In genomic region chr19:47882882-47883254, GRCm38 (mm10) we compare ENCODE assay signal across 12 mouse cellular contexts. TPM values are rescaled to one million over a fixed set of nuclear protein-coding genes. Genes with fewer than 3 reads are reported as not detected.
DNase-seq lines count a peak whose midpoint lies in the region; ATAC-seq and TF ChIP-seq lines count a peak whose summit lies in the region.
"Had no signal": no experiment of that assay in that cellular context is flagged by ENCODE, and none has a peak within 500 bp of the region (broad histone marks: within the 10 kb centered on the region; RNA-seq: fewer than 3 reads in every experiment).

No protein-coding gene starts in this region.

- 59% methylated on average over 9 of the region's 9 CpGs for WGBS in liver, embryonic 11.5 days
- 61% methylated on average over 9 of the region's 9 CpGs for WGBS in forebrain, embryonic 12.5 days
- 46% methylated on average over 9 of the region's 9 CpGs for WGBS in intestine, embryonic 16.5 days
- 65% methylated on average over 9 of the region's 9 CpGs for WGBS in neural tube, embryonic 12.5 days
- 51% methylated on average over 9 of the region's 9 CpGs for WGBS in heart, embryonic 11.5 days (ENCODE audit: insufficient replicate concordance)
- WGBS in lung, adult 2 months = 58% methylated on average over 9 of the region's 9 CpGs

- H3K4me3 ChIP-seq in liver, embryonic 11.5 days (ENCODE audit: low read depth, low read length) = no peak overlapping the region
- no peak overlapping the region for H3K4me3 ChIP-seq in forebrain, embryonic 12.5 days (replicated peaks)
- no peak overlapping the region for H3K4me3 ChIP-seq in intestine, embryonic 16.5 days (ENCODE audit: low read length)
- H3K4me3 ChIP-seq in neural tube, embryonic 12.5 days = no peak overlapping the region
- H3K4me3 ChIP-seq in heart, embryonic 11.5 days (ENCODE audit: low read depth, low read length) = no peak overlapping the region
- no peak overlapping the region for H3K4me3 ChIP-seq in lung, adult 2 months (replicated peaks; ENCODE audit: extremely low read depth, low read depth, low read length)

- DNase-seq in liver, embryonic 11.5 days (ENCODE audit: low spot score) = no peak
- DNase-seq in liver = no peak
- no peak for DNase-seq in left cerebral cortex, postnatal 14 days (ENCODE audit: low spot score in 2 of 2)
- DNase-seq in lung, adult 2 months = no peak

- H3K9me3 ChIP-seq in liver, embryonic 11.5 days (ENCODE audit: control insufficient read depth, low read length) = no peaks in the 10 kb centered on the region
- no peaks in the 10 kb centered on the region for H3K9me3 ChIP-seq in forebrain, embryonic 12.5 days
- H3K9me3 ChIP-seq in intestine, embryonic 16.5 days (ENCODE audit: control insufficient read depth, low read length) = no peaks in the 10 kb centered on the region
- no peaks in the 10 kb centered on the region for H3K9me3 ChIP-seq in neural tube, embryonic 12.5 days
- H3K9me3 ChIP-seq in heart, embryonic 11.5 days (replicated peaks; ENCODE audit: control insufficient read depth, low read length) = no peaks in the 10 kb centered on the region

- no peaks in the 10 kb centered on the region; the same call in 1 of the 2 replicates for H3K4me1 ChIP-seq in liver, embryonic 11.5 days (replicated peaks; ENCODE audit: control insufficient read depth, insufficient read depth, low read length)
- peaks cover 2% of the 10 kb centered on the region; the same call in 1 of the 2 replicates for H3K4me1 ChIP-seq in forebrain, embryonic 12.5 days
- no peaks in the 10 kb centered on the region; the same call in 1 of the 2 replicates for H3K4me1 ChIP-seq in intestine, embryonic 16.5 days (ENCODE audit: control insufficient read depth, insufficient read depth, low read length)
- peaks cover 5% of the 10 kb centered on the region for H3K4me1 ChIP-seq in neural tube, embryonic 12.5 days
- H3K4me1 ChIP-seq in heart, embryonic 11.5 days (ENCODE audit: control insufficient read depth, insufficient read depth, low read length) = peaks cover 16% of the 10 kb centered on the region
- H3K4me1 ChIP-seq in lung, adult 2 months (ENCODE audit: control insufficient read depth, insufficient read depth, low read length) = peaks cover 3% of the 10 kb centered on the region

- no peaks in the 10 kb centered on the region for H3K27me3 ChIP-seq in liver, embryonic 11.5 days (replicated peaks; ENCODE audit: control insufficient read depth, insufficient read depth, low read length)
- H3K27me3 ChIP-seq in forebrain, embryonic 12.5 days = 0 out of 2 replicates have a peak, but pooled peaks cover 3% of the 10 kb centered on the region
- no peaks in the 10 kb centered on the region for H3K27me3 ChIP-seq in intestine, embryonic 16.5 days (replicated peaks; ENCODE audit: control insufficient read depth, insufficient read depth, low read length)
- H3K27me3 ChIP-seq in neural tube, embryonic 12.5 days (replicated peaks) = no peaks in the 10 kb centered on the region
- H3K27me3 ChIP-seq in heart, embryonic 11.5 days (ENCODE audit: control insufficient read depth, insufficient read depth, low read length) = no peaks in the 10 kb centered on the region

- no peak overlapping the region for H3K4me2 ChIP-seq in liver, embryonic 11.5 days
- no peak overlapping the region for H3K4me2 ChIP-seq in forebrain, embryonic 12.5 days
- no peak overlapping the region for H3K4me2 ChIP-seq in intestine, embryonic 16.5 days (ENCODE audit: low read depth, low read length)
- H3K4me2 ChIP-seq in neural tube, embryonic 12.5 days (replicated peaks) = no peak overlapping the region
- H3K4me2 ChIP-seq in heart, embryonic 11.5 days = no peak overlapping the region

- no peak for TF ChIP-seq POLR2A in lung, adult 2 months (IDR thresholded peaks at IDR 0.05; ENCODE audit: borderline replicate concordance, extremely low read depth, low read depth, low read length)

- no peaks in the 10 kb centered on the region for H3K36me3 ChIP-seq in liver, embryonic 11.5 days (ENCODE audit: control insufficient read depth, insufficient read depth, low read length)
- no peaks in the 10 kb centered on the region for H3K36me3 ChIP-seq in forebrain, embryonic 12.5 days (replicated peaks)
- no peaks in the 10 kb centered on the region for H3K36me3 ChIP-seq in intestine, embryonic 16.5 days (ENCODE audit: control insufficient read depth, insufficient read depth, low read length)
- H3K36me3 ChIP-seq in neural tube, embryonic 12.5 days = no peaks in the 10 kb centered on the region
- no peaks in the 10 kb centered on the region for H3K36me3 ChIP-seq in heart, embryonic 11.5 days (ENCODE audit: control insufficient read depth, insufficient read depth, low read length)

- no peak for TF ChIP-seq CTCF in lung, adult 2 months (IDR thresholded peaks at IDR 0.05; ENCODE audit: insufficient read depth, low read length)

- no peak overlapping the region for H3K9ac ChIP-seq in liver, embryonic 11.5 days (ENCODE audit: low read depth, low read length)
- H3K9ac ChIP-seq in forebrain, embryonic 12.5 days = no peak overlapping the region
- no peak overlapping the region for H3K9ac ChIP-seq in intestine, embryonic 16.5 days (ENCODE audit: low read depth, low read length)
- no peak overlapping the region for H3K9ac ChIP-seq in neural tube, embryonic 12.5 days
- H3K9ac ChIP-seq in heart, embryonic 11.5 days (ENCODE audit: low read depth, low read length) = no peak overlapping the region

- peak; percentile 44; the same call in 1 of the 2 replicates for ATAC-seq in liver, embryonic 11.5 days (replicated peaks; ENCODE audit: low FRiP score)
- ATAC-seq in forebrain, embryonic 12.5 days (ENCODE audit: low FRiP score) = peak; percentile 65
- peak; percentile 33; the same call in 1 of the 2 replicates for ATAC-seq in intestine, embryonic 16.5 days
- ATAC-seq in neural tube, embryonic 12.5 days (ENCODE audit: low FRiP score, low read depth) = peak; percentile 39; the same call in 1 of the 2 replicates
- ATAC-seq in heart, embryonic 11.5 days (replicated peaks; ENCODE audit: insufficient number of reproducible peaks, low FRiP score, low TSS enrichment) = no peak

- no peak overlapping the region for H3K27ac ChIP-seq in liver, embryonic 11.5 days (ENCODE audit: low read depth, low read length)
- H3K27ac ChIP-seq in forebrain, embryonic 12.5 days = no peak overlapping the region
- no peak overlapping the region for H3K27ac ChIP-seq in intestine, embryonic 16.5 days (ENCODE audit: low read length)
- no peak overlapping the region for H3K27ac ChIP-seq in neural tube, embryonic 12.5 days
- H3K27ac ChIP-seq in heart, embryonic 11.5 days (ENCODE audit: low read depth, low read length) = no peak overlapping the region

- intact Hi-C loops in left cerebral cortex, postnatal 14 days (cut with DNase I) = loop anchor here (1.0 to 5.0 kb wide), 2 partner anchors 34 to 49 kb away; partner anchors contain the start of genes Cfap43 and Itprip

RNA-seq across cellular contexts. Expression of gene Gsto2, which starts 17.5 kb away (rescaled TPM):
- polyA plus RNA-seq in liver, embryonic 11.5 days (2014; fragmentation: Nextera tagmentation; extraction: Ambion mirVana) = 0.55 and 0.67 TPM in 2 replicates
- 0.95 and 1.3 TPM in 2 replicates for polyA plus RNA-seq in forebrain, embryonic 12.5 days (2016; fragmentation: Nextera tagmentation; extraction: Ambion mirVana)
- 0.68 and 1.2 TPM in 2 replicates for polyA plus RNA-seq in intestine, embryonic 16.5 days (2015; fragmentation: Nextera tagmentation; extraction: Ambion mirVana)
- polyA plus RNA-seq in neural tube, embryonic 12.5 days (2016; fragmentation: Nextera tagmentation; extraction: Ambion mirVana) = 0.73 and 0.98 TPM in 2 replicates
- total RNA-seq in left cerebral cortex, postnatal 14 days (2021) = 1 to 10 TPM; 1.4 to 1.7 TPM
- polyA plus RNA-seq in heart, embryonic 11.5 days (2014; fragmentation: Nextera tagmentation; extraction: Ambion mirVana) = 0.82 and 1.3 TPM in 2 replicates
- 1.1 and 1.5 TPM in 2 replicates for polyA plus RNA-seq in lung, adult 2 months (2012; rRNA removed)
- total RNA-seq: common myeloid progenitor, adult 5-6 weeks had no signal

RNA-seq across cellular contexts. Expression of gene Gsto1, which starts 28.1 kb away (rescaled TPM):
- 183 and 195 TPM in 2 replicates for polyA plus RNA-seq in liver, embryonic 11.5 days (2014; fragmentation: Nextera tagmentation; extraction: Ambion mirVana)
- 61.8 and 62.7 TPM in 2 replicates for polyA plus RNA-seq in forebrain, embryonic 12.5 days (2016; fragmentation: Nextera tagmentation; extraction: Ambion mirVana)
- 588 and 626 TPM in 2 replicates for polyA plus RNA-seq in intestine, embryonic 16.5 days (2015; fragmentation: Nextera tagmentation; extraction: Ambion mirVana)
- polyA plus RNA-seq in neural tube, embryonic 12.5 days (2016; fragmentation: Nextera tagmentation; extraction: Ambion mirVana) = 108 and 114 TPM in 2 replicates
- total RNA-seq in left cerebral cortex, postnatal 14 days (2021) = 10 to 100 TPM; 58.1 to 62.5 TPM
- polyA plus RNA-seq in heart, embryonic 11.5 days (2014; fragmentation: Nextera tagmentation; extraction: Ambion mirVana) = 82.6 and 84.0 TPM in 2 replicates
- 101 and 155 TPM in 2 replicates for polyA plus RNA-seq in lung, adult 2 months (2012; rRNA removed)

RNA-seq across cellular contexts. Expression of gene Cfap43, which starts 36.2 kb away (rescaled TPM):
- 0.04 TPM in 1 of 2 replicates, not detected in the other for polyA plus RNA-seq in liver, embryonic 11.5 days (2014; fragmentation: Nextera tagmentation; extraction: Ambion mirVana)
- 0.22 and 0.37 TPM in 2 replicates for polyA plus RNA-seq in forebrain, embryonic 12.5 days (2016; fragmentation: Nextera tagmentation; extraction: Ambion mirVana)
- 0.11 and 0.15 TPM in 2 replicates for polyA plus RNA-seq in intestine, embryonic 16.5 days (2015; fragmentation: Nextera tagmentation; extraction: Ambion mirVana)
- polyA plus RNA-seq in neural tube, embryonic 12.5 days (2016; fragmentation: Nextera tagmentation; extraction: Ambion mirVana) = 0.04 and 0.18 TPM in 2 replicates
- 1 to 10 TPM in 1 of 2 experiments, under 1 TPM in 1; 0.34 to 1.2 TPM for total RNA-seq in left cerebral cortex, postnatal 14 days (2021)
- 0.08 TPM in 1 of 2 replicates, not detected in the other for polyA plus RNA-seq in heart, embryonic 11.5 days (2014; fragmentation: Nextera tagmentation; extraction: Ambion mirVana)
- 7.0 and 7.1 TPM in 2 replicates for polyA plus RNA-seq in lung, adult 2 months (2012; rRNA removed)
- total RNA-seq: common myeloid progenitor, adult 5-6 weeks had no signal
- polyA plus RNA-seq: liver, embryonic 16.5 days; spleen, adult 2 months had no signal

RNA-seq across cellular contexts. Expression of gene Itprip, which starts 36.2 kb away (rescaled TPM):
- polyA plus RNA-seq in liver, embryonic 11.5 days (2014; fragmentation: Nextera tagmentation; extraction: Ambion mirVana) = 9.2 and 9.8 TPM in 2 replicates
- polyA plus RNA-seq in forebrain, embryonic 12.5 days (2016; fragmentation: Nextera tagmentation; extraction: Ambion mirVana) = 17.9 and 19.8 TPM in 2 replicates
- 8.0 and 8.8 TPM in 2 replicates for polyA plus RNA-seq in intestine, embryonic 16.5 days (2015; fragmentation: Nextera tagmentation; extraction: Ambion mirVana)
- 15.4 and 16.4 TPM in 2 replicates for polyA plus RNA-seq in neural tube, embryonic 12.5 days (2016; fragmentation: Nextera tagmentation; extraction: Ambion mirVana)
- 1 to 10 TPM in 1 of 2 experiments, under 1 TPM in 1; 0.94 to 1.1 TPM for total RNA-seq in left cerebral cortex, postnatal 14 days (2021)
- 13.2 and 16.9 TPM in 2 replicates for polyA plus RNA-seq in heart, embryonic 11.5 days (2014; fragmentation: Nextera tagmentation; extraction: Ambion mirVana)
- polyA plus RNA-seq in lung, adult 2 months (2012; rRNA removed) = 17.8 and 22.0 TPM in 2 replicates

RNA-seq across cellular contexts. Expression of gene Cfap58, which starts 54.6 kb away (rescaled TPM):
- polyA plus RNA-seq in liver, embryonic 11.5 days (2014; fragmentation: Nextera tagmentation; extraction: Ambion mirVana) = 0.04 TPM in 1 of 2 replicates, not detected in the other
- 0.09 and 0.10 TPM in 2 replicates for polyA plus RNA-seq in forebrain, embryonic 12.5 days (2016; fragmentation: Nextera tagmentation; extraction: Ambion mirVana)
- polyA plus RNA-seq in intestine, embryonic 16.5 days (2015; fragmentation: Nextera tagmentation; extraction: Ambion mirVana) = not detected in 2 replicates
- polyA plus RNA-seq in neural tube, embryonic 12.5 days (2016; fragmentation: Nextera tagmentation; extraction: Ambion mirVana) = 0.20 and 0.33 TPM in 2 replicates
- total RNA-seq in left cerebral cortex, postnatal 14 days (2021) = under 1 TPM; 0.24 to 0.55 TPM
- 0.16 and 0.18 TPM in 2 replicates for polyA plus RNA-seq in heart, embryonic 11.5 days (2014; fragmentation: Nextera tagmentation; extraction: Ambion mirVana)
- polyA plus RNA-seq in lung, adult 2 months (2012; rRNA removed) = 0.38 and 0.92 TPM in 2 replicates
- total RNA-seq: common myeloid progenitor, adult 5-6 weeks had no signal
- polyA plus RNA-seq: intestine, embryonic 14.5 days; liver, embryonic 16.5 days; spleen, adult 2 months had no signal
